Mouse (Mus musculus) lung, postnatal 0 days (tissue): ENCODE data around the gene Mrpl16. TPM values are rescaled to one million over a fixed set of nuclear protein-coding genes. Genes with fewer than 3 reads are reported as not detected.

ENCODE experiments used
- ATAC-seq: fragments of 200-750 bp; cut with Nextera tagmentation; 2 replicates; pipeline ENCODE4 v1.8.0; 2017; ENCODE audit warnings: moderate library complexity
- DNase-seq: peaks from one replicate; pipeline ENCODE4 v3.0.0-alpha.2; 2016; ENCODE audit warnings: low spot score
- H3K27ac ChIP-seq: fragments of 300-500 bp; sonication (generic); 2 replicates; pipeline ENCODE4 v1.5.1; 2014; ENCODE audit warnings: antibody characterized with exemption, mild to moderate bottlenecking, low read length, mixed read lengths
- H3K27me3 ChIP-seq: fragments of 300-500 bp; sonication (generic); replicated peaks from 2 replicates; pipeline ENCODE4 v1.6.1; 2014; ENCODE audit warnings: low read length, mixed read lengths; ENCODE audit not compliant: insufficient read depth
- H3K36me3 ChIP-seq: fragments of 300-500 bp; sonication (generic); 2 replicates; pipeline ENCODE4 v1.6.1; 2014; ENCODE audit warnings: low read length, mixed read lengths; ENCODE audit not compliant: insufficient read depth
- H3K4me1 ChIP-seq: fragments of 300-500 bp; sonication (generic); 2 replicates; pipeline ENCODE4 v1.6.1; 2014; ENCODE audit warnings: antibody characterized with exemption, low read depth, low read length, mixed read lengths; ENCODE audit not compliant: insufficient read depth
- H3K4me2 ChIP-seq: fragments of 300-500 bp; sonication (generic); replicated peaks from 2 replicates; pipeline ENCODE4 v1.6.1; 2014; ENCODE audit warnings: low read depth, mild to moderate bottlenecking, low read length, moderate library complexity, mixed read lengths
- H3K4me3 ChIP-seq: fragments of 300-500 bp; sonication (generic); 2 replicates; pipeline ENCODE4 v1.5.1; 2014; ENCODE audit warnings: low read depth, low read length
- H3K9ac ChIP-seq: fragments of 300-500 bp; sonication (generic); replicated peaks from 2 replicates; pipeline ENCODE4 v1.6.1; 2014; ENCODE audit warnings: low read depth, mild to moderate bottlenecking
- H3K9me3 ChIP-seq: fragments of 300-500 bp; sonication (generic); 2 replicates; pipeline ENCODE4 v1.6.1; 2016; ENCODE audit warnings: low read length, mixed read lengths
- CTCF ChIP-seq: IDR thresholded peaks from 2 replicates; pipeline ENCODE4 v1.5.1; 2016; ENCODE audit warnings: antibody characterized with exemption, mild to moderate bottlenecking
- EP300 ChIP-seq: IDR thresholded peaks from 2 replicates; pipeline ENCODE4 v1.6.1; 2016; ENCODE audit warnings: antibody characterized with exemption, mild to moderate bottlenecking, control low read depth
- WGBS: fragments of 180-500 bp; shearing (Covaris S2); extraction: QIAGEN DNeasy Blood & Tissue Kit; methylation state at CpG from one replicate; pipeline ENCODE4 v1.1.7; 2014; 5-methylcytosine and 5-hydroxymethylcytosine counted together
- polyA plus RNA-seq: library from polyadenylated mRNA; unstranded; fragments of >200 nt; fragmentation: Nextera tagmentation; extraction: Ambion mirVana; gene quantifications from 2 replicates; pipeline ENCODE4 v1.2.1, GENCODE M21; 2015

Gene Mrpl16
- polyA plus RNA-seq, 1 experiment from 2014 or later, result 26.9 TPM

GRCm38 (mm10) chr19:11769257-11769920 lies 802 bp upstream of the Mrpl16 start:
- DNase-seq, result no peak
- TF ChIP-seq CTCF (no peak), EP300 (no peak)
- peak overlapping the region; percentile 59 for H3K4me3 ChIP-seq
- no peaks in the 10 kb centered on the region for H3K27me3 ChIP-seq
- no peak overlapping the region for H3K27ac ChIP-seq
- no peak for ATAC-seq
- no peaks in the 10 kb centered on the region for H3K9me3 ChIP-seq
- H3K4me1 ChIP-seq, result no peaks in the 10 kb centered on the region
- peaks cover 2% of the 10 kb centered on the region; the same call in 1 of the 2 replicates for H3K36me3 ChIP-seq
- H3K9ac ChIP-seq, result no peak overlapping the region
- H3K4me2 ChIP-seq, result peak overlapping the region; percentile 76; the same call in 1 of the 2 replicates
- WGBS, result 89% methylated on average over 5 of the region's 5 CpGs

- Histone ChIP-seq H3K4me3 (no peak overlapping the region), H3K4me2 (no peak overlapping the region), H3K27ac (no peak overlapping the region), H3K9me3 (no peaks in the 10 kb centered on the region), H3K36me3 (peaks cover 17% of the 10 kb centered on the region; the same call in 1 of the 2 replicates), H3K9ac (no peak overlapping the region), H3K27me3 (no peaks in the 10 kb centered on the region), H3K4me1 (no peaks in the 10 kb centered on the region)
- no peak for TF ChIP-seq EP300
- peak; percentile 77 for TF ChIP-seq CTCF
- WGBS, result 56% methylated on average over 7 of the region's 7 CpGs
- DNase-seq, result peak; percentile 75
- no peak for ATAC-seq
Measured at GRCm38 (mm10) chr19:11777191-11777865, 7.1 kb downstream of the Mrpl16 start.

- Histone ChIP-seq H3K36me3 (0 out of 2 replicates have a peak, but pooled peaks cover 3% of the 10 kb centered on the region), H3K9ac (no peak overlapping the region), H3K9me3 (no peaks in the 10 kb centered on the region), H3K4me1 (no peaks in the 10 kb centered on the region), H3K27ac (no peak overlapping the region), H3K4me2 (no peak overlapping the region), H3K4me3 (no peak overlapping the region), H3K27me3 (no peaks in the 10 kb centered on the region)
- no peak for ATAC-seq
- 89% methylated on average over 14 of the region's 14 CpGs for WGBS
- TF ChIP-seq CTCF (no peak), EP300 (no peak)
- no peak for DNase-seq
Measured at GRCm38 (mm10) chr19:11785409-11786154, 15.4 kb downstream of the Mrpl16 start.

- DNase-seq, result no peak
- TF ChIP-seq EP300 (no peak), CTCF (no peak)
- no peak for ATAC-seq
- Histone ChIP-seq H3K9ac (no peak overlapping the region), H3K9me3 (no peaks in the 10 kb centered on the region), H3K27ac (no peak overlapping the region), H3K4me2 (no peak overlapping the region), H3K4me3 (no peak overlapping the region), H3K4me1 (no peaks in the 10 kb centered on the region), H3K36me3 (no peaks in the 10 kb centered on the region), H3K27me3 (no peaks in the 10 kb centered on the region)
- 91% methylated on average over 6 of the region's 6 CpGs for WGBS
Measured at GRCm38 (mm10) chr19:11787826-11788225, 17.6 kb downstream of the Mrpl16 start.

- 78% methylated on average over 6 of the region's 6 CpGs for WGBS
- no peak for DNase-seq
Measured at GRCm38 (mm10) chr19:11788876-11789275, 18.7 kb downstream of the Mrpl16 start.

GRCm38 (mm10) chr19:11791825-11792224 lies 21.6 kb downstream of the Mrpl16 start:
- ATAC-seq (no peak), DNase-seq (no peak)
- H3K4me2 ChIP-seq, result no peak overlapping the region
- 72% methylated on average over 5 of the region's 5 CpGs for WGBS
- no peaks in the 10 kb centered on the region for H3K36me3 ChIP-seq
- no peaks in the 10 kb centered on the region for H3K27me3 ChIP-seq
- H3K4me1 ChIP-seq, result no peaks in the 10 kb centered on the region
- no peak overlapping the region for H3K4me3 ChIP-seq
- H3K27ac ChIP-seq, result no peak overlapping the region
- TF ChIP-seq CTCF (no peak), EP300 (no peak)
- H3K9me3 ChIP-seq, result no peaks in the 10 kb centered on the region
- H3K9ac ChIP-seq, result no peak overlapping the region

More at GRCm38 (mm10) chr19:11788876-11789275, 18.7 kb downstream of the Mrpl16 start:
- Histone ChIP-seq H3K9ac (no peak overlapping the region), H3K4me1 (no peaks in the 10 kb centered on the region), H3K36me3 (no peaks in the 10 kb centered on the region), H3K27me3 (no peaks in the 10 kb centered on the region), H3K27ac (no peak overlapping the region), H3K9me3 (no peaks in the 10 kb centered on the region), H3K4me3 (no peak overlapping the region), H3K4me2 (no peak overlapping the region)
- TF ChIP-seq CTCF (no peak), EP300 (no peak)
- ATAC-seq, result no peak
